Mouse (Mus musculus) left cerebral cortex, postnatal 4 days (tissue): Measurements from ENCODE around the gene Rbp2. TPM values are rescaled to one million over a fixed set of nuclear protein-coding genes. Genes with fewer than 3 reads are reported as not detected.
A peak's percentile ranks its signal among the peaks of the same experiment; 100 is the strongest.

ENCODE experiments used
- DNase-seq: peaks from one replicate; pipeline ENCODE4 v3.0.0-alpha.2; 2022
- intact Hi-C: fragments of 180-260 bp; cut with DNase I; formaldehyde crosslinking; loops from one replicate; pipeline ENCODE4 v1.15.1; 2025
- total RNA-seq, 2 experiments: library from RNA; stranded (reverse); gene quantifications; 2 replicates each; pipeline ENCODE4 v1.2.3; 2021

Rbp2 gene
- total RNA-seq, 2 experiments from 2014 or later = not detected

DNA sequence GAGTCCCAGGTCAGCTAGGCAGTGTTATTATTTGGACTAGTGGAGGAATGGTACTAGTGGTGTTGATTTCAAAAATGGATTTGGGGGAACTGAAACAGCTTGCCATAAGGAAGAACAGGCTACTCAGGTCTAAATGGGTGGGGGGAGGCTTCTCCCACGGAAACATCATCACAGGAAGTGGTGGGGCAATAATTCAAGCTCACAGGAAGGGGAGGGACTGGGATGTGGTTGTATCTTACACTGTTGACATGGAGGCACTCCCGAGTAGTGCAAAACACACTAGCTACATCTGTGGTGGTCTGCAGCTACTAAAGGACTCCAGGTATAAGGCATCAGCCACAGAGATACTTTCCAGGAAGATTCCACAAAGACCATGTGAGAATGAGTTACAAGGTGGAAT lies 38.0 kb downstream of the Rbp2 start:
- no peak for DNase-seq
- intact Hi-C loops = no loop called here

DNA sequence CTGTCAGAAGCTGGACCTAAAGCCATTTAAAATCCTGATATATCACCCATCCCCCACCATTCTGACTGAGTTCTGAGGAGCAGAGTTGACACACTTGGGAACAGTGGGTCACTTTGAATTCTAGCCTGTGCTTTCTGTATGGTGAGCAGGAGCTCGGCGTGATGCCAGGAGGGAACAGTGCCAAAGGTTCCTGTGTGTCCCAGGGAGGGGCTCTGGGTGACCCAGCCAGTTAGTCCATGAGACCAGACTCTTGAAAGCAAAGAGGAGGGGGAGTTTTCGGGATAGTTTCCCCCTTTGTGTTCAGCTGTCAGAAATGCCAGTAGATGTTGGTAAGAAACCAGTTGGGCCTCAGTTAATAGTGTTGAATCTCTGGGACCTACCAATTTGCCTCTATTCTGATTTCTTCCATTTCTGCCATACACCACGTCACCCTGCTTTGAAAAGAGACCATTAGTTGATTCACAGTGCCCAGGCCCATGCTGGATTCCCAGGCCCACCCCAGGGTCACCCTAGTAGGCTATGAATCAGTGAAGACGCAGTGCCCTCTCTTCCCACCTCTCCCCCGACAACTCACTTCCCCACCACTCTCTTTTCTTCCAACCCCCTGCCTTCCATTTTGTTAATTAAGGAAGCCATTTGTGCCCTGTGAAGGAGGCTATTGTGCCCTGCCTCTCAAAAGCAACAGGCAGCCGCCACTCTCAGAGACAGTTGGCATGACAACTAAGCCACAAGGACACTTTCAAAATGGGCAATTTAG lies 39.0 kb downstream of the Rbp2 start:
- intact Hi-C loops = no loop called here
- peak; percentile 85 for DNase-seq

DNA sequence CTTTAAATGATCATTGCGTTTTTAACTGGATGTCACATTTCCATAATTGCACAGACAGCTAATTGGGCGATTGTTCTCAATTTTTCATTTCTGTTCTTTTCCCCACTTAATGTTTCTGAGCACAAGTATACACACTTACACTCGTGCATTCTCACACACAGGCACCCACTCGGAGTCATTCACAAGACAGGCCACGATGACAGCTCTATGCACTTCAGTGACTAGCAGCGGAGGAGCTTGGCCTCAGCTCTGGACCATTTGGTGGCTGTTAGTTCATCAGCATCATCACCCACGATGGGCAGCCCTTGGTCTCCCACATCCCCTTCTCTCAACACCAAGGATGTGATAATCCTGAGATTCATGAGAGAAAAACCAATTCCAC lies 39.6 kb downstream of the Rbp2 start:
- intact Hi-C loops = no loop called here
- DNase-seq = no peak

DNA sequence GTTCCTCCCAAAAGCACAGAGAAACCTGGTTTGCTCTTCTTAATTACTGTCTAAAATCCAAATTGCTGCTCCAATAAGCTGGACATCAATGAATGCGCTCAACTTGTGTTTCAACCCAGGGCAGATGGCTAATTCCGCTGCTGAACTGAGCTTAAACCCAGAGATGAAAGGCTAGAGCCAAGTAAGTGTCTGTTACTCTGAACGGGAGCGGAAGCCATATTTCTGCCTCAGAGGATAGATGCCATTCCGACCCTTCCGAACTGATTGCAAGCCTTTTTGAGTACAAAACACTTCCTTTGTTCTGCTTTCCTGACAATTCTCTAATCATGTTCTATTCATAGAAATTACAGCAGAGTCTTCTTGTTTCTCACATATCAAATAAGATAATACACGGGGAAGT lies 41.3 kb downstream of the Rbp2 start:
- DNase-seq = no peak
- intact Hi-C loops = no loop called here

DNA sequence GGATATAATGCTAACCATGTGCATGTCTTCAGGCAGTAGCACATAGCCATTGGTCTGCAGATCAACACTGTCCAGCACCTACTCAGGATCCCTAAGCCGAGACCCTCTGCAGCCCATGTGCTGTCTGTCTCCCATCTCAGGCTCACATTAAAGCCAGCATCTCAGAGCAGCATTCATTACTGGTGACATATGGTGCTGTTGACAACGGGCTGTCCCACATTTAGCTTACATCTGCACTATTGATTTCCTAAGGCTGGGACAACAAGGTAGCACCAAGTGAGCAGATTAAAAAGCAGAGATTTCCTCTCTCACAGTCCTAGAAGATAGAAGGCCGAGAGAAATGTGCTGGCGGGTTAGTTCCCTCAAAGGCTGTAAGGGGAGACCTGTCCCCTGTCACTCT lies 43.9 kb downstream of the Rbp2 start:
- DNase-seq = no peak
- intact Hi-C loops = no loop called here

DNA sequence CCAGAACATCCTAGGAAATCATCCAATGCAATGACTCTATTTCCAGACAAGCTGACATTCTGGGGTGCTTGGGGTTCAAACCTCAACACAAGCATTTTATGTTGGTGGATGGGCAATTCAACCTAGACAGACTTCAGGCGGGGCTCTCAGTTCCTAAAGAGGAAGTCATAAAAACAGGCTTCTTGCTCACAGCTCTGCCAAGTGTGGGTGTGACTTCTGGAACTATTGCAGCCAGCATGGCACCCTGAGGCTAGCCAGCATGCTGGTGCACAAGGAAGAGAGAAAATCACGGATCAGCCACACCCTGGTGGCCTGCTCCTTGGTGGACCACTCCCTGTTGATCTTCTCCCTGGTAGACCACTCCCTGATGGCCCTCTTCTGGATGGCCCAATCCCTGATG lies 45.1 kb downstream of the Rbp2 start:
- intact Hi-C loops = no loop called here
- no peak for DNase-seq

DNA sequence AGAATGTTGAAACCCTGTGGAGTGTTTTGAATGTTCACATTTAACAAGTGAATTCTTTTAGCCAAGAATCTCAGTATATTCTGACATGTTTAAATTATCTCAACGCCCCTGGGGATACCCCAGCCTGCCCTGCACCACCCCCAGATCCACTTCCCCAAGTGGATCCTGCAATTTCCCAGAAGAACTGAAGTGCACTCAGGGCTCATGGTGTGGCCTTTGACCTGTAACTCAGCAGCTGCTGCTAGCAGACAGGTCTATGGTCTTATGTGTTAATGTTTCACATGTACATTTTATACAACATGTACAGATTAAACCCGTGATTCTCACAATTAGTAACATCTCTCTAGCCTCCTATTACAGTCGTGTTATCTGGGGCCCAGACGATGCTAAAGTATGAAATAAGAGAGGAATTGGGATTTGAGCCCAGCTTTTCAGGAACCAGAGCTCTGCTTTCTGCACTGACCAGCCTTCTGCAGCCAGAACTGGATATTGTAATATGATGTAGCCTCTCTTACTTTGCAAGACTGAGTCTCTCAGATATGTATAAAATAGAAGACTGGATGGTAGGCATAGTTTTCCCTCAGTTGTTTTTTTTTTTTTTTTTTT lies 48.9 kb downstream of the Rbp2 start:
- intact Hi-C loops = loop anchor here (5.0 kb wide), 2 partner anchors 92 to 502 kb away; partner anchors contain the start of gene Clstn2
- DNase-seq = no peak

DNA sequence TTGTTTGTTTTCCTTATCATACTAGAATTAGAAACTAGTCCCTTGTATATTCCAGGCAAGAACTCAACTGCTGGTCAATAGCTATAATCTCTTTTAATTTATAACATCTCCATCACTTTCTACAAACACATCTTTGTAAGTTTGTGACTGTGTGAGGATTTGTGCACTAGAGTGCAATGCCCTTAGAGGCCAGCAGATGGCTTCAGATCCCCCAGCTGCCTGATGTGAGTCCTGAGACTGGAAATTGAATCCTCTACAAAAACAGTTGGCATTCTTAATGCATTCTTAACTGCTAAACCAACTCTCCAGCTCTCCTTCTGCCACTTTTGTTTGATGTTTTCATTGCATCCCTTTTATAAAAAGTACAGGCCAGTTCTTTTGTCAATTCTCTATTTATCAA lies 49.8 kb downstream of the Rbp2 start:
- intact Hi-C loops = loop anchor here (5.0 kb wide), 2 partner anchors 93 to 503 kb away; partner anchors contain the start of gene Clstn2
- DNase-seq = no peak

DNA sequence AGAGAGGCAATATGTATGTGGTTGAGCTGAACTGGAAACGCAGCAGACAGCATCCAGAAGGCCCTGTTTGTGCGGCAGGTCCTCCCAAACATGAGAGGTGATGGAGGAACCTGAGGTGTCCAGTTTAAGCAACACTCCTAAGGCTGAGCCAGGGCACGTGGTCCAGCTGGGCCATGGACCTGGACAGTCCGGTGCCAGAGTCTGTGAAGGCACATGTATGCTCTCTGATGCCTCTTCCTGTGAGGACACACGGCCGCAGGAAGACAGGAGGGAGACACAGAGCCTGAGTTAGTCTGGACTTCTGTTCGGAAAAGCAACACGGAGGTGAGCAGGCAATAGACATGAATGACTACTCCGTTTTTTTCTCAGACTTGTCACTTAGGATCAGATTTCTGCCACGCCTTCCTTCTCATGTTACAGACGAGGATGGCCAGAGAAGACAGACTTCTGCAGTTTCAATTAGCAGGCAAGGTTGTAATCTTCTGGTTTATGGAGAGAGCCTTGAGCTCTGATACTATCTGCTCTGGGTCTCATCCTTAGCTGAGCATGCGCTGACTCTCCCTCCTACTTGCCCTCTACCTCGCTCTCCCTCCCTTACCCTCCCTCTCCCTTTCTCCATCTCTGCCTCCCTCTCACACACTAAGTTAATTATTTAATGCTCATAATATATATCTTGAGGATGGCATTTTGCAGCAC lies 52.2 kb downstream of the Rbp2 start:
- intact Hi-C loops = loop anchor here (5.0 kb wide), 2 partner anchors 96 to 506 kb away; partner anchors contain the start of gene Clstn2
- no peak for DNase-seq

DNA sequence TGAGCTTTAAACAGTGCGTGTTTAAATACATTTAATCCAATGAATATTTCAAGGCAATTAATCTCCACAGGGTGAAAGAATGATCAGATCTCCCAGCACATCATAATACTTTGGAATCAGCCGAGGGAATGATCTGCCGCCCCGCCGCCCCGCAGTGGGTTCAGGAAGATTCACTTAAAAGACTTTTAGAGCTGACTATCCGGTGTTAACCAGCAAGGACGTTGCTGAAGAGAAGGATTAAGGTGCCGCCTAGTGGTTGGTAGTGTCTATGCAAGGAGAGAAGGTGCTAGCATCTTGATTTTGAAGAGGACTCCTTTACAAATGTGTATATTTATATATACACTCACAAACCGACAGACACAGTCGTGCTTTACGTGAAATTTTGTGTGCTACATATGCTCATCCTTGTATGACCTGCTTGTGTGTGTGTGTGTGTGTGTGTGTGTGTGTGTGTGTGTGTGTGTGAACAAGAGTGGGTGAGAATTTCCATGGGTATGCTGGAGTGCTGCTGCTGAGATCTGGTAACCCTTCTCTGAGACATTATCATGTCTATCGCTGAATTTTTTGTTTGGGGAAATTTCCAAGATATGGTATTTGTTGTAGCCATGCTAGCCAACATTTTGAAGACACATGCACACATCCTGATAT lies 52.9 kb downstream of the Rbp2 start:
- intact Hi-C loops = loop anchor here (5.0 kb wide), 2 partner anchors 97 to 507 kb away; partner anchors contain the start of gene Clstn2
- peak; percentile 69 for DNase-seq

DNA sequence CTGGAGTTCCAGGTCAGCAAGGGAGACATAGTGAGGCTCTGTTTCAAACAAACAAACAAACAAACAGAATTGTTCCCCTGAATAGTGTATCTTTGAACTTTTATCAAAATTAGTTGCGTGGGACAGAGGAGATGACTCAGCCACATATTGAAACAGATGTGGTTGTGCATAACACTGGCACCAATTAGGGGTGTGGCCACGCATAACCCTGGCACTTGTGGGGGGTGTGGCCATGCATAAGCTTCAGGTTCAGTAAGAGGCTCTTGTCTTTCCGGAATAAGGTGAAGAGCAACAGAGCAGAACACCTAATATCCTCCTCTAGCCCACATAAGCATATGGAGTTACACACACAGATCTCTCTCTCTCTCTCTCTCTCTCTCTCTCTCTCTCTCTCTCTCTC lies 58.1 kb downstream of the Rbp2 start:
- no peak for DNase-seq
- intact Hi-C loops = loop anchor here (10.0 kb wide), 1 partner anchor 1249 kb away; no protein-coding TSS in a partner anchor

Other genes with a start within 250 kb of the Rbp2 start
- gene Nmnat3, start 198.7 kb upstream of the Rbp2 start, total RNA-seq = 1 to 10 TPM in 1 of 2 experiments, under 1 TPM in 1; 0.52 to 1.0 TPM
- 1 to 10 TPM; 9.1 to 9.6 TPM for gene Rbp1, start 63.2 kb upstream of the Rbp2 start, total RNA-seq
- gene Copb2, start 77.6 kb downstream of the Rbp2 start, total RNA-seq = 100 to 1,000 TPM; 111 to 117 TPM
- 10 to 100 TPM; 32.1 to 33.9 TPM for gene Mrps22, start 115.5 kb downstream of the Rbp2 start, total RNA-seq